Mouse (Mus musculus): ENCODE data around the gene Gfm2.

DNA sequence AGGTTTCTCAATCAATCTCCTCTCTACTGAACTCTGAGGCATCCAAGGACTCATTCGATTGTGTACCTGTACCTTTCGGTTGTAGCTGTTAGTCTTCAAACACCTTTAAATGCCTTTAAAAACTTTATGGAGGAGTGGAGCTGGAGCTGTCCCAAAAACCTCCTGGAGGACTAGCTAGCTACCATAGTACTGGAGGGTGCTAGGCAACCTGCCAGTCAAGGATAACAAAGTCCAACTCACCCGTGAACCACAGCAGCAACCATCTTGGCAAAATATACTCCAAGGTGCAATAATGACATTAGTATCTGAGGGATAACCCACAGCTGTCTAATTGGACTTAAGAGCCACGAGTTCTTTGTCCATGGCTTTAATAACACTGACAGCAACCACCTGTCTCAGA, 64.2 kb downstream of the Gfm2 start:
- TF ChIP-seq CTCF (IDR thresholded peaks at IDR 0.05; ENCODE audit: borderline replicate concordance, control insufficient read depth, extremely low read depth, insufficient read depth, low read length, poor library complexity) (no peak), POLR2A (IDR thresholded peaks at IDR 0.05; ENCODE audit: control insufficient read depth, extremely low read depth, insufficient read depth, low read length, poor library complexity) (no peak)

Measured in thymus, adult 2 months (tissue).